Mouse (Mus musculus) gastrocnemius, postnatal 36 days (tissue): ENCODE data around the gene Gm13090. TPM values are rescaled to one million over a fixed set of nuclear protein-coding genes. Genes with fewer than 3 reads are reported as not detected.

Source experiments
- DNase-seq, 2 experiments: peaks; one replicate each; pipeline ENCODE4 v3.0.0; 2022
- intact Hi-C: fragments of 180-260 bp; cut with DNase I; formaldehyde crosslinking; loops from one replicate; pipeline ENCODE4 v1.15.1; 2025
- total RNA-seq, 2 experiments: library from RNA; stranded (reverse); gene quantifications; 2 replicates each; pipeline ENCODE4 v1.2.3; 2021

Gm13090 gene
- total RNA-seq, 2 experiments from 2014 or later, result not detected

DNA sequence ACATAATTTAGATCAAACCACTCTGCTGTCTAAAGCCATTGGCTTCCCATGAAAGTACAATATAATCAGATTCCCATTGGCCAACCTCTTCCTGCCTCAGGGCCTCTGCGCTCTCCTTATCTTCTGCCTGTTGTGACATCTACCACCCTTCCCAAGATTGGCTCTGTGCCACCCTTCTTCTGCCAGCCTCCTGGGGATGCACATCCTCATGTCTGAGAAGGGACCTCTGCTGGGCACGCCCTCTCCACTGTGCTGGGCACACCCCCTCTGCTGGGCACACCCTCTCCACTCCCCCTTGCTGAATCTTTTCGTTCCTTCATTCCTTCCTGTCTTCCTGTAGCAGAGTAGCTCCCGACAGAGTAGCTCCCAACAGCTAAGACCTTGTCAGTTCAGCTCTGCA lies 44.4 kb downstream of the Gm13090 start:
- intact Hi-C loops, result no loop called here
- no peak for DNase-seq

DNA sequence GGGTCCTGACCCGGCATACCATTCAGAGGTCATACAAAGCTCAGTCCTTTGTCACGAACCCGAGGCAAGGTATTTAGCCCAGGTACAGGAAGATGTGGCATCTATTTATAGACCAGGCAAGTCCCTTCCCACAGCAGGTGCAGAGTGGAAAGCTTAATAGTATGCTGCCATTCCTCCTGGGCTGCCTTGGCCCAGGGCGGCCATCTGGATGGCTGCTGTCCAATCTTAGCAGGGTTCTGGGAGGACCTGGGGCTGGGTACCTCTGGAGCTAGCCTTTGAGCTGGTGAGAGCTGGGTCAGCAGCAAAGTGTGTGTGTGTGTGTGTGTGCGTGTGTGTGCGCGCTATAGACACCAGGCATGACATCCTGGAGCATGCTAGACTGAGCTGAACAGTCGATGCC lies 46.1 kb downstream of the Gm13090 start:
- no peak for DNase-seq
- intact Hi-C loops, result loop anchor here (5.0 kb wide), 2 partner anchors 43 to 767 kb away; no protein-coding TSS in a partner anchor

DNA sequence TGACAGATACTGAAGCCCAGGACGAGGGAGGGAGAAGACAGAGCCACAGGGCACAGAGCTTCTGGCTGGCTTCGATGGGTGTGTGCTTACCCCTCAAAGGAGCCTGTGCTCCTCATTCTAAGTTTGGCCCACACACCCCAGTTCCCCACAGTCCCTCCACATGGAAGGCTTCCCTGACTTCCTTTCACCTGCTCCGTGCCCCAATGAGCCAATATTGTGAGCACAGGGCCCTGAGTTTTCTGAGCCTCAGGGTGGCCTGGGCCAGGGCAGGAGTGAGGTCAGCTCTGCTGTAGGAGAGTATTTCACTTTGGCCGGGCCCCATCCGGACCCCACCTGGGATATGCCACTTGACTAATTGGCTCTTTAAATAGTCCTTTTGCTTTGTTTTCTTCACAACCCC lies 48.3 kb downstream of the Gm13090 start:
- intact Hi-C loops, result loop anchor here (5.0 kb wide), 2 partner anchors 45 to 765 kb away; no protein-coding TSS in a partner anchor
- DNase-seq, result no peak

DNA sequence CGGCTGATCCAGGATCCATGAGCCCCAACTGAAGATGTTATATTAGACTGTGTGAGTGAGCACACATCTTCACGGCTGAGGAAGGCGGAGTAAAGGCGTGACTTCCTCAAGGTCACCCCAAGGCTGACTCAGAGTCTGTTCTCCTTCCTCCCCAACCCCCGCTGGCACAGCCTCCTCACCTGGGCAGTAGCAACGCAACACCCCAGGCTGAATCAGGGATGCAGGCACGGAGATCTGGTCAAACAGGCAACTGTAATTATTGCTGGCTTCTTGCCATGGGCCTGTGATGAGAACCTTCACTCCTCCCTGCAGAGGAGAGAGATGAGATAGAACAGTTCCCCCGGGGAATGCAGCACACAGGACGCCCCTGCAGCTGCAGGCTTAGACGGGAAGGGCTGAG lies 48.8 kb downstream of the Gm13090 start:
- intact Hi-C loops, result loop anchor here (5.0 kb wide), 2 partner anchors 46 to 764 kb away; no protein-coding TSS in a partner anchor
- DNase-seq, result no peak

DNA sequence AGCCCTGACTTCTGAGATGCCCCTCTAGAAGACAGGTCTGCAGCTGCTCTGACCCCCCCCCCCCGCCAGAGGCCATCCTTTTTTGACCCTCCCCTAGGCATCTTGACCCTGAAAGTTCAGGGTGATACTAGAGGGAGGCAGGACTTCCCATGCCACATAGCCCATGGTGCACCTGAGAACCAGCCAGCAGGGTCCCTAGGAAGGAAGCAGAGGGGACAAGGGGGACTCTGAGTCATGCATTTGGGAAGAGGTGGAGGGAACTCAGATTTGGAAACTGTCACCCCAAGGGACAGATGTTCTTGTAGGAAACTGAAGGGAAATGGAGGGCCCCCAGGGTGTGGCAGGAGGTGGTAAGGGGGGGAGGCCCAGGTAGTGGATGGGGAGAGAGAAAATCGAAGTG lies 49.2 kb downstream of the Gm13090 start:
- no peak for DNase-seq
- intact Hi-C loops, result loop anchor here (5.0 kb wide), 2 partner anchors 46 to 764 kb away; no protein-coding TSS in a partner anchor

DNA sequence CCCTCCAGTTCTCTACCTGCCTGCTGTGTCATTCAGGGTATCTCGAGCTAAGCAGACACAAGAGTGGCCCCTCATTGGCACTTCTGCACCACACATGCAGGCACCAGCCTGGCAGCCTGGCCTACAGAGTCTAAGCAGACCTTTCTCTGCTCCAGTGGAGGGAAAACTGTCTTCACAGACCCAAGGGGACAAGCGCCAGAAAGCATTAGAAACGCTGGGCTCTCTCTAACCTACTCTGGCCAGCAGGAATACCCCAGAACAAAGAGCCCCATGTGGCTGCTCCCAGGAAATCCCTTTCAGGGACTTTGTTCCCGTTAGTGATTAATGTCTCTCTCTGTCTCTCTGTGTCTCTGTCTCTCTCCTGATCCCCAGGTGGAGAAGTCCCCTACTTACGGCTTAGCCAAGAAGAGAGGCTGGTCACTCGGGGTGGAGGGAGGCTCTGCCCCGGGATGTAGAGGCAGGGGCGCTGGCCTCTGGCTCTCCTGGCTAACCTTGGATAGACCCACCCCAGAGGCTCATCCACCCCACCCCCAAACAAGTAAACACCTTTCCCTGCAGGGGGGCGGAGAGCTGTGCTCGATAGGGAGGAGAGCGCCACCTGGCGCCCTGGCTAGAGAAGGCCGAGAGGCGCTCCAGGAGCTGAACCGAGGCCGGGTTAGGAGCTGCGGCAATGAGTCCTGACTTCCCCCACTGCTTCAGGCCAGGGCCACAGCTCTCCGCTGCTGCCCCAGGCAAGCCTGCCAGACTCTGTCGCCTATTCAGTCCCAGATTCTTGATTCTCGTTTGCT lies 49.9 kb downstream of the Gm13090 start:
- DNase-seq, result peak; percentile 64
- intact Hi-C loops, result loop anchor here (5.0 kb wide), 2 partner anchors 47 to 763 kb away; no protein-coding TSS in a partner anchor

DNA sequence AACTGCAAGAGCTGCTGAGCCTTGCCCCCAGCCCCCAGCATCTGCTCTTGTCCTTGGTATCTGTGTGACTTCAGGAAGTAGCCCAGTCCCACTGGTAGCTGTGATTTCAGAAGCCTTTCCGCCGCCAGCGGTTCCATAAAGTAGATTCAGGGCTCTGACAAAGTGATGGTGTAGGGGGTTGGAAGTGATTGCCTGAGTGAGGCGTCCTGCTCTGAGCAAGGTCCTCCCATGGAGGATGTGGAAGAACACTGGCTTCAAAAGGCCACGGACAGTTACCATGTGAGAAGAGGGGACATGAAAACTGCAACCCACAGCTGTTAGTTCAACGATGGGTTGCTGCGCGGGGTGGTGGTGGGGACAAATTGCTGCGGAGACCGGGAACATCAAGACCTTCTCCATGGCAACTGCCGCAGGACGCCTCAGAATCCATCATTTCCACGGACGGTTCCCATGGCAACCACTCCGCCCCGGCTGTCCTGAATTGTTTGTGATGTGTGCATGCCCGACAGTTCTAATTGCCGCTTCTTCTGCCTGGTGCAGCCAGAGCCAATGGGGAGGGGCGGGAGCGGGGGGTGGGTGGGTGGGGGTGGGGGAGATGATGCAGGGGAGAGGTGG lies 51.1 kb downstream of the Gm13090 start:
- intact Hi-C loops, result loop anchor here (10.0 kb wide), 1 partner anchor 176 kb away; no protein-coding TSS in a partner anchor
- no peak for DNase-seq

Other genes with a start within 250 kb of the Gm13090 start
- gene Errfi1, start 235.7 kb upstream of the Gm13090 start, total RNA-seq, result 10 to 100 TPM; 18.2 to 29.9 TPM
- gene Park7, start 175.1 kb upstream of the Gm13090 start, total RNA-seq, result 100 to 1,000 TPM; 795 to 846 TPM
- under 1 TPM in 1 of 2 experiments, not detected in 1; 0.30 TPM for gene Tnfrsf9, start 175.0 kb upstream of the Gm13090 start, total RNA-seq
- not detected for gene Uts2, start 92.5 kb upstream of the Gm13090 start, total RNA-seq
- gene Per3, start 44.9 kb upstream of the Gm13090 start, total RNA-seq, result 10 to 100 TPM in 1 of 2 experiments, 1 to 10 TPM in 1; 7.9 to 12.9 TPM
- gene Vamp3, start 31.6 kb upstream of the Gm13090 start, total RNA-seq, result 10 to 100 TPM; 48.7 to 49.6 TPM